Mouse (Mus musculus) gastrocnemius, adult 18-20 months (tissue): ENCODE measurements at regions not wholly inside any gene's neighbourhood (a gene's known extent, or its start where the extent isn't known, plus 50 kb on each side); places are given as distances from the start of the nearest gene placed in this dataset.

Experiments
- DNase-seq: peaks from one replicate; pipeline ENCODE4 v3.0.0; 2021; ENCODE audit warnings: low spot score

- peak; percentile 22 for DNase-seq
Measured at GRCm38 (mm10) chr19:26037270-26037669, 365.1 kb downstream of the Dmrt2 start.

- DNase-seq: no peak
Measured at GRCm38 (mm10) chr19:26051478-26052215, 379.4 kb downstream of the Dmrt2 start.

- peak; percentile 40 for DNase-seq
Measured at GRCm38 (mm10) chr19:26059668-26060067, 387.5 kb downstream of the Dmrt2 start.

- no peak for DNase-seq
Measured at GRCm38 (mm10) chr19:26068553-26068952, 396.3 kb downstream of the Dmrt2 start.

GRCm38 (mm10) chr19:26069908-26070307, 397.7 kb downstream of the Dmrt2 start:
- no peak for DNase-seq

GRCm38 (mm10) chr19:26088318-26088717, 416.1 kb downstream of the Dmrt2 start:
- no peak for DNase-seq

GRCm38 (mm10) chr19:26091386-26091785, 419.2 kb downstream of the Dmrt2 start:
- DNase-seq: no peak

GRCm38 (mm10) chr19:26093844-26094243, 421.6 kb downstream of the Dmrt2 start:
- no peak for DNase-seq

GRCm38 (mm10) chr19:26114326-26114725, 442.1 kb downstream of the Dmrt2 start:
- no peak for DNase-seq

- DNase-seq: no peak
Measured at GRCm38 (mm10) chr19:26128423-26128822, 456.2 kb downstream of the Dmrt2 start.

GRCm38 (mm10) chr19:26134385-26134784, 462.2 kb downstream of the Dmrt2 start:
- DNase-seq: no peak

GRCm38 (mm10) chr19:26135398-26136104, 463.3 kb downstream of the Dmrt2 start:
- DNase-seq: no peak

GRCm38 (mm10) chr19:26140647-26141046, 464.2 kb upstream of the Smarca2 start:
- DNase-seq: no peak

- no peak for DNase-seq
Measured at GRCm38 (mm10) chr19:26143539-26143938, 461.3 kb upstream of the Smarca2 start.

- no peak for DNase-seq
Measured at GRCm38 (mm10) chr19:26151216-26151615, 453.6 kb upstream of the Smarca2 start.

- no peak for DNase-seq
Measured at GRCm38 (mm10) chr19:26164993-26165392, 439.9 kb upstream of the Smarca2 start.

GRCm38 (mm10) chr19:26181774-26182173, 423.1 kb upstream of the Smarca2 start:
- no peak for DNase-seq

GRCm38 (mm10) chr19:26185012-26185411, 419.8 kb upstream of the Smarca2 start:
- DNase-seq: no peak

- DNase-seq: no peak
Measured at GRCm38 (mm10) chr19:26190803-26191202, 414.0 kb upstream of the Smarca2 start.

- DNase-seq: no peak
Measured at GRCm38 (mm10) chr19:26193664-26194063, 411.2 kb upstream of the Smarca2 start.

GRCm38 (mm10) chr19:26208760-26209159, 396.1 kb upstream of the Smarca2 start:
- no peak for DNase-seq

- no peak for DNase-seq
Measured at GRCm38 (mm10) chr19:26234539-26234938, 370.3 kb upstream of the Smarca2 start.

- no peak for DNase-seq
Measured at GRCm38 (mm10) chr19:26244067-26244466, 360.8 kb upstream of the Smarca2 start.
